Mouse (Mus musculus) liver, adult 2 months (tissue): ENCODE measurements at regions not wholly inside any gene's neighbourhood (a gene's known extent, or its start where the extent isn't known, plus 50 kb on each side); places are given as distances from the start of the nearest gene placed in this dataset.
"Not testable (repeated sequence)": the region's sequence is repeated elsewhere in the genome, so short reads cannot be mapped to it uniquely, and the experiment has no call there.

Experiments
- CTCF ChIP-seq: fragments of 200-500 bp; IDR thresholded peaks from 2 replicates; pipeline ENCODE4 v1.5.1; 2011; ENCODE audit warnings: low read depth, low read length, control low read depth
- POLR2A ChIP-seq: fragments of 200-500 bp; IDR thresholded peaks from 2 replicates; pipeline ENCODE4 v1.6.1; 2011; ENCODE audit warnings: low read length, control low read depth; ENCODE audit not compliant: insufficient read depth; ENCODE audit errors: extremely low read depth

GRCm38 (mm10) chr13:3037010-3037409 is 500.9 kb upstream of the Gdi2 start:
- not testable (repeated sequence) for TF ChIP-seq CTCF, POLR2A
